Mouse (Mus musculus): ENCODE results near the gene Rph3al.

Gene Rph3al

DNA sequence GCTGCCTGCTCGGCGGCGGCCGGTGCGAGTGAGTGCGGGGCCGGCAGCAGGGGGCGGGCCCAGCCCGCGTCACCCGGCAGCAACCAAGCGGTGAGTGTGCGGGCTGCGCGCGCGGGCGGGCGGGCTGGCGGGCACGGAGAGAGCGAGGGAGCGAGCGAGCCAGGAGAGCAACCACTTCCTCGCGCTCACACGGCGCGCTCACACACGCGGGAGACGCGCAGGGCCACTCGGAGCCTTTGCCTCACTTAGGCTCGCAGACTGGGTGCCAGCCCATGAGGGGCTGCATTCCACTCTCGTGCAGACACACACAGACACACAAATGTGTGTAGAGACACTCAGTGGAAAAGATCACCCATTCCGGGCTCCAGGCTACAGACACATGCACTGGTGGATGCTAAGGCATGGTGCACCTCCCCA lies 142.2 kb downstream of the Rph3al start, which contains the start of gene Doc2b:
TSS of gene Doc2b (minus strand) at position 21 of the 417 bp plus-strand sequence.
- TF ChIP-seq GATA4 (IDR thresholded peaks at IDR 0.05; ENCODE audit: insufficient replicate concordance, low read length), result no peak

GRCm38 (mm10) chr11:75795321-75795636 lies 142.9 kb downstream of the Rph3al start:
- no peak for TF ChIP-seq GATA4 (IDR thresholded peaks at IDR 0.05; ENCODE audit: insufficient replicate concordance, low read length)

- no peak for TF ChIP-seq GATA4 (IDR thresholded peaks at IDR 0.05; ENCODE audit: insufficient replicate concordance, low read length)
Observed at GRCm38 (mm10) chr11:75794602-75795320, 143.5 kb downstream of the Rph3al start.

DNA sequence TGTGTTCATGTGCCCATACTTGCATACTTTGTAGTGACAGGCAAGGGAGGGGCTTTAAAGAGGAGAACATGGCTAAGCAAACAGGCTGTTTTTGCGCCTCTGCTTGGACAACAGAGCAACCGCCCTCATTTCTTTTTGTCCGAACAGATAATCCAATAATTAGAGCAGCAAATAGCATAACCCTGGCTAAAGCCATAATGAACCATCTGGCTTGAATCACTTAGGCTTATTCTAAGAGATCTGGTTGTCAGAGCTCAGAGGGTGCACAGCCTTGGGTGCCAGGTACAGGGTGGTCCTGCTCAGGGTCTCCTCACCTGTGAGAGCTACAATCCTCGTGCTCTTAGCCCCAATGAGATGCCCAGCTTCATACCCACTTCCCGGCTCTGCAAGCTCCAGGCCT lies 144.9 kb downstream of the Rph3al start:
- no peak for TF ChIP-seq GATA4 (IDR thresholded peaks at IDR 0.05; ENCODE audit: insufficient replicate concordance, low read length)

- TF ChIP-seq GATA4 (IDR thresholded peaks at IDR 0.05; ENCODE audit: insufficient replicate concordance, low read length), result no peak
Observed at GRCm38 (mm10) chr11:75792535-75792934, 145.7 kb downstream of the Rph3al start.

DNA sequence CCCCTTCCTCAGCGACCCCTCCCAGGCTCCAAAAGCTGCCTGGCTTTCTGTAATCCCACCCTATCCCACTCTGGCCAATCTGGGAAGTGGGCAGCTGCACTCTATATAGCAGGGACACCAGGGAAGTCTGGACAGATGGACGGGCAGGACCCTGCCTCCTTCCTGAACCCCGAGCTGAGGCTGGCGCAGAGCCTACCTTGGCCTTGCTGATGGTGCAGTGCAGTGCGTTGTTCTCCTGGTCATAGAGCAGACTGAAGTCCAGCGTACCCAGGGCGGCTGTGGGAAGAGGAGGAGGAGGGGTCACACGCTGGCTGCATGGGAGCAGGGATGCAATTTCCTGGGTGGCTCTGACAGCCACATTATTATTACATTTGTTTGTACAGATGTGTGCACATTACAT lies 152.3 kb downstream of the Rph3al start:
- no peak for TF ChIP-seq GATA4 (IDR thresholded peaks at IDR 0.05; ENCODE audit: insufficient replicate concordance, low read length)

DNA sequence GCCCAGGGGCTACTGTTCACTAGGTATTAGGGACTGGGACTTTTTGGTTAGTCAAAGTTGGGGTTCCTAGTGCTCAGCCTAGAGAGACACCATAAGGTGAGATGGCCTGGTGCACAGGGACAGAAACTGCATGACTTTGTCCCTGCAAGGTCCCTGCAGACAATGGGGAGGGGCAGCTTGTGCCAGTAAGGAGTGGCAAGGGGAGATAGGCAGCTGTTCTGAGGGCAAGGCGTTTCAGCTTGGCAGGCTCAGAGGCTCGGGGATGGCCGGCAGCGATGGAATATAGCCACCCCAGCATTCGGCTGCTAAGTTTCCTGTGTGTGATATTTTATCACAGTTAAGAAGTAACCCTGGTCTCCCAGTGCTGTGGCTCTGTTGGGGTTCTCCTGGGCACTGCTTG lies 154.4 kb downstream of the Rph3al start:
- no peak for TF ChIP-seq GATA4 (IDR thresholded peaks at IDR 0.05; ENCODE audit: insufficient replicate concordance, low read length)

- no peak for TF ChIP-seq GATA4 (IDR thresholded peaks at IDR 0.05; ENCODE audit: insufficient replicate concordance, low read length)
Observed at GRCm38 (mm10) chr11:75781919-75782318, 156.3 kb downstream of the Rph3al start.

Measured in liver, adult (tissue).